Mouse (Mus musculus): ENCODE results near the gene Ppt2.

The Ppt2 gene

DNA sequence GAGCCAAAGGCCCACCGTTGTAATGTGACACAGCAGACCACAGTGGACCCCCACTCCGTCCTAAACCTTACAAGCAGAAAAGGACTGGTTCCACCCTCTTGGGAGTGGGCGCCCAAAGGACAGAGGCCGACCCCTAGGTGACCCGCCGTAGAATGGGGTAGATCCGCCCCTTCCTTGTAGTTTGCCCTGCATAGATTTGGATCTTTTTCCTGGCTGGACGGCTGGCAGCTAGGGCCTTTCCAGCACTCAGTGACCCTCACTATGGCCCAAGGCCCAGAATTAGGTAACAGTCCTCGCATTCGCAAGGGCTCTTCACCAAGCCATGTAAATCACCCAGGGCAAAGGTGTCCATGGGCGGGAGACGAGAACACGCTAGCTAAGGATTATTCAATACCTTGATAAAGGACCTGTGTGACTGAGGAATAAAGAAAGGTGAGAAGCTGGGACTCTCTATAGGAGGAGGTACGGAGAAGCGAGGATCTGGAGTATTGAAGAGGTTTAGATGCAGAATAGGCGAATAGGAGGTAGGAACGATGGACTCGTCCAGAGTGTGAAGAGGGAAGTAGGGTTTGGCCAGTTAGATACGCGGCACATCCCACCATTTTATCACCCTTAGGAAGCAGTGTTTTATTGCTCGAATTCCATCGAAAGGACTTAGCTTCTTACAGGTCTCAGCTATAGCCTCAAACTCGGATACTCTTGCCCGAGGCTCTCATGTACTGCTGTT is 23.6 kb downstream of the Ppt2 start:
- DNase-seq, result no peak

DNA sequence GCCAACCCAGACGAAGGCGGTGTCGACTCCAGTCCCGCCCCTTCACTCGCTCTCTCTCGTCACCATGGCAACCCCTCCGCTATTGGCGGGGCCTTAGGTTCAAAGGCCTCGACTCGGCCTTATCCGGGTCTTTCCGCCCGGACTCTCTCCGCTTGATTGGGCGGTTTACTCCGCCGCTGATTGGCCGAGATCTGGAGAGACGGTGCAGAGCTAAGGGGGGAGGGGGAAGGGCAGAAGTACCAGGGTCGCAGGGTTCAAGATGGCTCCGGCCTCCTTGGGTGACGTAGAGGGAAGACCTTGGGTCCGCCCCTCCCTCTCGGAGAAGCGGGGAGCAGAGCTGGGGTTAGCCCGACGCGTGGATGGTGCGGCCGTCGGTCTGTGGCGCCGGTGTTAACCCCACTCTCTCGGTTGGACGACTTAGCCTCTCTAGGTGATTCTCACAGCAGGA is 24.2 kb downstream of the Ppt2 start, which contains the start of gene Agpat1:
Gene Agpat1 (plus strand): TSS at position 202 of the 448 bp plus-strand sequence.
- peak; percentile 97 for DNase-seq

DNA sequence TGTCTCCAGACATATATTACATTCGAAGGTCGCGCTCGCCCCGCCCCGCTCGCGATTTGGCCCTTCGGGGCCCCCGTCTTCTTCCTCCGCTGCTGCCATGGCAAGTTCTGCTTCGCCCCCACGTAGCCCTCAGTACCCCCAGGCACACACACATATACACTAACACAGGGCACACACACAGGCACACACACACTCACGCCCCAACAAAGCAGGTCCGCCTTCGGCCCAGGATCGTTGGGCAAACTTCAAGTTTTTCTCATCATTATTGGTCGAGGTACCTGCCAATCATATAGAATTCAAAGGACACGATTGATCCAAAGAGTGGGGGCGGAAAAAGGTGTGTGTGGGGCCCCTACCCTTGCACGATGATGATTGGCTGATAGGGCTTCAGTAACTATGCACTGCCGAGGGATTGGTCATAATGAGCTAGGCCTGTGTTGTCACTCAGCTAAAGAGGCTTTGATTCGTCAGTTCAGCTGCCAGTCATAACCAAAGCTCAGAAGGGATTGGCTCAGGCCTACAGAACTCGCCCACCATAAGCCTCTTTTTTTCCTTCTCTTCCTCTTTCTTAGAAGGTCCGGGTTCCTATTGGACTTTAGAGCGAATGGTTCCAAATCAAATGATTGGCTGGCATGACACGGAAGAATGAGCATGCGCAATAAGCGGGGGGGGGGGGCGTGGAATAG is 24.8 kb downstream of the Ppt2 start, which contains the start of gene Rnf5:
Gene Rnf5 (minus strand): TSS at position 316 of the 686 bp plus-strand sequence.
- DNase-seq, result peak; percentile 97

DNA sequence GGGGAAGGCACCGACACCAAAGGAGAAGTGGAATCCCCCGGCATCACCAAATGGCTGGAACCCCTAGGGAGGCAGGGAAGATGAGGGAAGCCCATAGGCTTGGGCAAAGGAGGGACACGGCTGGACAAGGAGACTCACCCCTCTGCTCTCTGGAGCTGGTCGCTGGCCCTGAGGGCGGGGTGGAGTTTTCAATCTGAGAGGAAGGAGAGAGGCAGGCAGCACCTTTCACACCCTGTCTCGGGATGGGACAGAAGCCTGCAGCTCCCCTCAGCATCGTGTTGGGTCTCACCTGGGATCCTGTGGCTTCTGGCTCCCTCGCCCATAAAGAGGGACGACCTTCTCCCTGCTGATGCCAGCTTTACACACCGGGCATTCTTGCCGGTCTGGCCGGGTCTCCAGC is 26.5 kb downstream of the Ppt2 start:
- DNase-seq, result no peak

DNA sequence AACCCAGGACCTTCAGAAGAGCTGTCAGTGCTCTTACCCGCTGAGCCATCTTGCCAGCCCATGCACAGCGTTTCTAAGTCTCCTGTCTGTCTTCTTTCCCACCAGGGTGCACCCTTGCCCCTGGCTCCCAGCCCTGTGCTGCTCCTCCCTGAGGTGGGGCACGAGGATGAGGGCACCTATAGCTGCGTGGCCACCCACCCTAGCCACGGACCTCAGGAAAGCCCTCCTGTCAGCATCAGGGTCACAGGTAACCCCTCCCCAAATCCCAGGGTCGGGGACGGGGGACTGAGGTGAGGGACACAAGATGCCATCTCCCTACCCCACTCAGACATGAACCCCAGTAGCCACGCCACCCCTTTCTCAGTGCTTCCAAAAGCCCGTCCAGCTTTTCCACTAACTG is 28.4 kb downstream of the Ppt2 start:
- no peak for DNase-seq

DNA sequence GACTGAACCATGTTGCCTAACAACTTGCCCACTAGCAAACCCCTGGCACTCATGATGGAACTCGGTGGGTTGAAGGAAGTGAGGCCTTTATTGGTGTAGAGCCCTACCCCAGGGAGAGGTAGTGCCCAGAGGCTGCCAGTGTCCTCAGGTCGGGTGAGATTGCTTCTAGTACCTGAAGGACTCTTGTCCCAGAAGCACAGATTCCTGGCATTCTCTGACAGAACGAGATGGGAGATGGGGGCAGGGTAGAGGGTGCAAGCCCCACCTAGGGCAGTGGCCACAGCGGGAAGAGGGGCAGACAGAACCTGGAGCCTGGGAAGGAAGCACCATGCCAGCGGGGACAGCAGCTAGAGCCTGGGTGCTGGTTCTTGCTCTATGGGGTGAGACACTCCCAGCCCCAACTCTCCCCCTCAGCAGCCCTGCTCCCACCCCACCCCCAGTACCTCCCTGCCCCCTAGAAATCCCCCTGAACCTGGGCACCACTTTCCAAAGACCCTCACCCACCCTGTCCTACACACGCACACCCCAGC is 30.7 kb downstream of the Ppt2 start, which contains the start of gene Ager:
Gene Ager (plus strand): TSS at position 297 of the 530 bp plus-strand sequence.
- DNase-seq, result no peak

DNA sequence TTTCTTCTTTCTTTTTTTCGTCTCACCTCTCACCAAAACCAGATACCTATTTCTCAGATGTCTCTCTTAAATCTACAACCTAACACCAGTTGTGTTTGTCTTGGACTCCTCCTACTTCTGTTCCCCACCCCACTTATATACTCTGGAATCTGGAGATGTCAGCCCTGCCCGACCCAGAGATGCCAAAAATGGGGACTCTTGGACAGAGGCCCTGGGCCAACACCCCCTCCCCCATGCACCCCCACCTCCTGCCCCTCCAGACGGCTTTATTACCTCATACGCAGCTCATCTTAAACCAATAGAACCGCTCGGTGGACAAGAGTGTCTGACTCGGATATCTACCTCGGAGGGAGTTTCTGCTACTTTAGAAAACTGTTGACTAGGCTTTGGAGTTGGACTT is 32.2 kb downstream of the Ppt2 start:
- DNase-seq, result no peak

DNA sequence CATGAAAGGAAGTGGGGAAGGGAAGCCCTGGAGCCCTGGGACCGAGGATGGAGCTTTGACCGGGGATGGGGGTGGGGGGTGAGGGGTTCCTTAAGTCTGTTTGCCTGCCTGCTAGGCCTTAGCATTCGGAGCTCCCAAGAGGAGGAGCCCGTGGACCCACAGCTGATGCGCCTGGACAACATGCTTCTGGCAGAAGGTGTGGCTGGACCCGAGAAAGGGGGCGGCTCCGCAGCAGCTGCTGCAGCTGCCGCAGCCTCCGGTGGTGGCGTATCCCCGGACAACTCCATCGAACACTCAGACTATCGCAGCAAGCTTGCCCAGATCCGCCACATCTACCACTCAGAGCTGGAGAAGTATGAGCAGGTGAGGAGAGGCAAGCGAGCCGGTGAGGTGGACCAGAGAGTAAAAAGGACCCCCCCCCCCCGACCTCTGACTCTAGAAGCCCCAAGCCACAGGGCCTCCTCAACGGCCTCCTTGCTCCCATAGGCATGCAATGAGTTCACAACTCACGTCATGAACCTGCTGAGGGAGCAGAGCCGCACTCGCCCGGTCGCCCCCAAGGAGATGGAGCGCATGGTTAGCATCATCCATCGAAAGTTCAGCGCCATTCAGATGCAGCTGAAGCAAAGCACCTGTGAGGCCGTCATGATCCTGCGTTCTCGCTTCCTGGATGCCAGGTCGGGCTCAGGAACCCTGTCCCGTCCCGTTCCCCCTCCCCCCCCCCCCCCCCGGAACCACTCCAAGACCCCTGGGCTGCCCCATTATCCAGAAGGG is 34.4 kb downstream of the Ppt2 start:
- no peak for DNase-seq

DNA sequence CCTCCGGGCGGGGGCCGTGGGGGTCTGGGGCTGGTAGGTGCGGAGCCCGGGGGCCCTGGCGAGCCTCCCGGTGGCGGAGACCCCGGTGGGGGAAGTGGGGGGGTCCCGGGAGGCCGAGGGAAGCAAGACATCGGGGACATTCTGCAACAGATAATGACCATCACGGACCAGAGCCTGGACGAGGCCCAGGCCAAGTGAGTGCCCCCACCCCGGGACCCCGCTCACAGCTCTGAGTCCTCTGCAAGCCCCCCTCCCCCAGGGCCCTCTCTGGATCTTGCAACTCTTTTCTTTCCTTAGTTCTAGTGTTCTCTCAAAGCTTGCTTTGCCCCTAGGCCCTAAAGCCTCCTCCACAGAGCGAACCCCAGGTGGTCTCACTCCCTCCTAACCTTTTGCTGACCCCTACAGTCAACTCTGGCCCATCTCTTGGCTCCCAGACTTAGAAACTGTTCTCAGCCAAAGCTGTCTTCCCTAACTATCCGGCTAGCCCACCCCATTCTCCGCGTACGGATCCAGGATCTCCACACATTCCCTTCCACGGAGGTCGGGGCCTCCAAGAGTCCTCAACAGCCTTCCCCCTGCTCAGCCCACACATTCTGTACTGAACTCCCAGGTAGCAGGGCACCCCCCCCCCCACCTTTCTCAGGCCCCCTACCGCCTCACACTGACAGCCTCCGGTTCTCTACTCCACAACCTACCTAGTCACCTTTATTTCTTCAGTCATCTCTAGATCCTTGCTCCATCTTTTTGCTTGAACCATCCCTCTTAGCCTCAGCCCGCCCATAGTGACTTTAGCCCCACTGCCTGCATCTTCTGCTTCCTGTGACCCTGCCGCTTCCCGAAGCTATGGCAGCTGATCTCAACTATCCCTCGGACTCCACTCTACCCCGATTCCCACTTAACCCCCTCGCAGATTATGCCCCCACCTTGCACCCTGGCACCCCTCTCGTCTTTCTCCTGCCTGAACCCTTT is 35.4 kb downstream of the Ppt2 start:
- no peak for DNase-seq

DNA sequence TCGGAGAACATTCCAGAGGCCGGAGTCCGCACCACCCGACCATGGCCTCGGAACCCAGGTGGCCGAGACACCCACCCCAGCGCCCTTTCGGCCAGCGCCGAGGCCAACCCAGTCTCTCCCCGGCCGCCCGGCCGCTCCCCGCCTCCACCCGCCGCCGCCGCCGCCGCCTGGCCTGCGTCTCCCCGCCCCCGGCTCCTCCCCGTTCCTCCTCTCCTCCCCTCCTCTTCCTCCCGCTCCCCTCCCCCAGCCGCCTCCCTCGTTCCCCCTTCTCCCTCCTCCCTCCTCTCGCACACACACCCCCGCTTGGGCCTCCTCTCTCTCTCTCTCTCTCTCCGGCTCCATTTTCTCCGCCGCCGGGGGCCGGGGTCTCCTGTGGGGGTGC is 36.3 kb downstream of the Ppt2 start:
- peak; percentile 83 for DNase-seq

DNA sequence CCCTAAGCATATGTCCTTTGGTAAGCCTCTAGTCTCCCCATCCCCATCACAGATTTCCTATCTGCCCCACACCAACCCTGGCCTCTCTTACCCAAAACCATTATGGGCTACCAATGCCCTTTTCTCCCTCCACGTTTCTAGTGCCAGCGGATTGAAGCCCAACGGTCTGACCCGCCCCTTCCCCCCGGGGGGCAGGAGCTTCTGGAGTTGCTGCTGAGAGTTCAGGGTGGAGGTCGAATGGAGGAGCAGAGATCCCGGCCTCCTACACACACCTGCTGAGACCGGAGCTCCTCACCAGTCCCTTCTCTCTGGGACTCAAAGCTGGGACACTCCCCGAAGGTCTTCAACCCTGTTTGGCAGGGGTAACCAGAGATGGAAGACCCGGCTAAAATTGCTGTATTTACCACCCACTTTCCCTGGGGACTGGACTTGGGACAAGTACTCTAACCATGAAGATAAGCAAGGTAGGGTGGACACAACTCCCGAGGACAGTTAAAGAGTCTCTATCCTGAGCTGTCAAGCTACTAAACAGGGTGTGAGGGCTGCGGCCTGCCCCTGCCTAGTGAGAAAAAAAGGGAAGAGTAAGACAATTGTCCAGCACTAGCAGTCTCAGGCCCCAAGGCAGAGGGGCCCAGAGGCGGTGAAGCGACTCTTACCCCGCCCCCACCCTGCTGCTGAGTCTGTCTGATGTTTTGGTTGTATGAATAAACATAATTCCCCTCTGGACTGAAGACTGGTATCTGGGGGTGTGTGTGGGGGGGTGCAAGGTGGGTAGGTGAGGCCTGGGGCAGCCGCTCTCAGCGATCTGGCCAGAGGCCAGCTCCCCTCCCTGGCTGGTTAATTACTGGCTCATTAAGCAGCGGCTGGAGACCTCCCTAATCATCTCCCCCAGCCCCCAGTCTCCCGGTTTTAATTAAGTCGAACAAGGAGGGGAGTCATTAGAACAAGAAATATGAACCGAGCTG is 37.0 kb downstream of the Ppt2 start, which contains the start of gene Pbx2:
Gene Pbx2 (plus strand): TSS at position 238 of the 965 bp plus-strand sequence.
- DNase-seq, result no peak

DNA sequence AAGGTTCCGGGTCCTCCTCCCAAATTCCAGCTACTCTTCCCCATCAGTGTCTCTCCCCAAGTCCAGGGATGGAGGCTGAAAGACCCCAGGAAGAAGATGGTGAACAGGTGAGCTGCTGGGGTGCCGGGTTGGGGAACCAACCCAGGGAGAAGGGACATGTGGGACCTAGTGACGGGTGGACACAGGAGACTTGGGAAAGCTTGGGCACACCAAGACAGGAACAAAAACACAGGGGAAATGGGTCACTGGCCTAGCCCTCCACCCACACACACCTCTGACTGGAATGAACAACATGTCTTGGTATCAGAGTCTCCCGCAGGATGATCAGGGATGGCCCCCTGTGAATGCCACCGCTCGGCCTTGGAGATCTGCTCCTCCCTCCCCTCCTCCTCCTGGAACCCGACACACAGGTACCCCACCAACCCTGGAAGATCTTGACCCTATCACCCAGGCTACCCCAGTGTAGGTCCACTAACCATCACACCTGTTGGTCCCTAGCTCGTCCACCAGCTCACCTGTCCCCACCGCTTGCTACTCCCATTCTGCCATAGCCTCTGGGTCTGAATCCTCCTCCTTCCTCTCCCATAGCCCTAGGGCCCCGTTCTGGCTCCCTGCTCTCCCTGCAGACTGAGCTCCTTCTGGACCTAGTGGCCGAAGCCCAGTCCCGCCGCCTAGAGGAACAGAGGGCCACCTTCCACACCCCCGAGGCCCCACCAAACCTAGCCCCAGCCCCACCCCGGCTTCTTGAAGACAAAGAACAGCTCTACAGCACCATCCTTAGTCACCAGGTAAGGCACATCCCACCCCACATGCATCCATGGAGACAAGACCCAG is 37.9 kb downstream of the Ppt2 start:
- DNase-seq, result no peak

DNA sequence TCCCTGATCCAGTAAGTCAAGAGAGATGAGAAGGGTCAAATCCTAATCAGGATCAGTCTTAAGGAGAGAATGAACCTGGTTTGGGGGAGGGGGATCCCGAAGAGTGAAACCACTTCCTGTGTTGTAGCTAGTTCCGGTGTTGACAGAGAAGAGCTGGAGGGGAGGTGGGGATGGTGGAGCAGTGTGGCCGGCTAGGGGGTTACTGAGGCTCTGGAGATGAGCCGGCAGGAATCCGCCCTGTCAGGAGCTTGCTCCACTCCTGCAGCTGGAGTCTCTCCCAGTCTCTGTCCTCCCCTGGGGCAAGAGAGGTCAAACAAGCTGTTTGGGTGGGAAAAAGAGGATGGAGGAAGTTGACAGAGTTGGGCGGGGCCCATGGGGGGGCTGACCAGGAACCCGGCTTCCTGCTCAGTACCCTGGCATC is 38.6 kb downstream of the Ppt2 start, which contains the start of gene Gpsm3:
Gene Gpsm3 (plus strand): TSS at position 126 of the 421 bp plus-strand sequence.
- DNase-seq, result no peak

DNA sequence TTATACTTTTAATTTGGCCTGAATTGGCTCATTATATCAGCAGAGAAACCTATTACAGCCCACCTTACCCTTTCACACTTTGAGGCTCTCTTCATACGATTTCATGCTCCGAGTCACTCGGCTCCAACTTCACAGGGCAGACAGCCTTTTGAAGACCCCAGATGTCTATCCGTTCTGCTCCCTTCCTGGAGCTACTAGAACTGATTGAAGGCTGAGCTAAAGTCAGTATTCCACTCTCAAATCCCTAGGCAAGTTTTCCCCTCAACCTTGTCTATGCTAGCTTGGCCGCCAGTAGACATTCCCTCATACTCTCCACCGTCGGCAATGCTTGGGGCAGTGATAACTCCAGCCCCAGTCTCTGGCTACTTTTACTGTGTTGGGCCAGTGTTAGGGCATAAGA is 39.1 kb downstream of the Ppt2 start:
- DNase-seq, result no peak

DNA sequence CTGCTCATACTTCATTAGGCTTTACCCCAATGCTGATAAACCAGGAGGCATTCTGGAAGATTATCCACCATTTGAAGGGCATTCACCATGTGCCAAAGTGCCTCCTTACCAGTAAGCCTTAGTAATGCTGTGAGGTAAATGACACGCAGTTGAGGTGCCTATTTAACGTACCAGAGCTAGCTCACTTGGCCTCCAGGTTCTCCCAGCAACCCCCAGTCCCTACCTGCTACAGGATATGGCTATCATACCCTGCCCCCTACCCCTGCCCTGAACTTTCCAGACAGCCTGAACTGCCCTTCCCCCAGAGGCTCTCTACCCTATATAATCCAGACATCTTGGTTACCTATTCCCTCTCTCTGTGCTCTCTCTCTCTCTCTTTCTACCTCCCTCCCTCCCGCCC is 39.5 kb downstream of the Ppt2 start:
- no peak for DNase-seq

DNA sequence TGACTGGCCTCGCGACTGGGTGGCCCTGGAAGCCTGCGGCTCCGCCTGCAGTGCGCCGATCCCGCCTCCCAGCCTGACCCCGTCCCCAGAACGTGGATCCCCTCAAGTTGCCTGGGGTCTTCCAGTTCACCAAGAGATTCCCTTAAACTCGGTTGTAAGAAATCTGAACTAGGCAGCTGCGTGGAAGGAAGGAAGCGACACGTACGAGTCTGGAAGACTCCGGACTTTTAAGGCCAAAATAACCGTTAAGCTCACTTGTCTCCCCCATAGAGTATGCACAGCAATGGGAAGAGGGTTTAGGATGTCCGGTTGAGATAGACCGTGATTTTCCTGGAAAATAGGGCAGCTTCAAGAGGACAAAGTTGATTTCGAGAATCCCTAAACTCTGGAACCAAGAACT is 40.5 kb downstream of the Ppt2 start:
- DNase-seq, result no peak

DNA sequence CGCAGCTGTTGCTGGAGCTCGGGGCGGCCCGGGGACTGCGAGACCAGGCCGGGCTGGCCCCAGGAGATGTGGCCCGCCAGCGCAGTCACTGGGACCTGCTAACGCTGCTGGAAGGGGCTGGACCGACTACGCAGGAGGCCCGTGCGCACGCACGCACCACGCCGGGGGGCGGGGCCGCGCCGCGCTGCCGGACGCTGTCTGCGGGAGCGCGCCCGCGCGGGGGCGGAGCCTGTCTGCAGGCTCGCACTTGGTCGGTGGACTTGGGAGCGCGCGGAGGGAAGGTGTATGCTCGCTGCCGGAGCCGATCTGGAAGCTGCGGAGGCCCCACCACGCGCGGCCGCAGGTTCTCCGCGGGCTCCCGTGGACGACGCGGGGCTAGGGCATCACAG is 40.9 kb downstream of the Ppt2 start:
- DNase-seq, result peak; percentile 100

DNA sequence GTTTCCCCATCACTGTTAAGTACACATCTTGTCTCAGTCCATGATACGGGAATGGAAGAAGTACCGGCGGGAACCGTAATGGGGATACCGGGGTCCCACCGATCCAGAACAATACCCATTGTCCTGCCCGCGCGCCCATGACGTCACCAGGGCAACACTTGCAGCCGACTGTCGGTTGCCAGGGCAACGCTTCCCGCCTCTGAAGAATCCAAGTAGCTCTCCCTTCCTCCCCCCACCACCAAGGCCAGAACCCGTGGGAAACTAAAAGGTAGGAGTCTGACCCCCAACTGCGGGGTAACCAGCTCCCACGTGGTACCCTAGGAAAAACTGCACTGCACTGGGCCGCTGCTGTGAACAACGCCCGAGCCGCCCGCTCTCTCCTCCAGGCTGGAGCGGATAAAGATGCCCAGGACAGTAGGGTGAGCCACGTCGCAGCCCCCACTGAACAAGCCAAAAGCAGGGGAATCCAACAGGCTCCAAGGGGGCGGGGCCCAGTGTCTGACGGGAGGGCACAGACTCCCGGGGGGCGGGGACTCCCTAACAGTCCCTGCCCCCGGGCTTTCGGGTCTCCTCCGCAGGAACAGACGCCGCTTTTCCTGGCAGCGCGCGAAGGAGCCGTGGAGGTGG is 41.4 kb downstream of the Ppt2 start:
- DNase-seq, result peak; percentile 86

Measured in right cerebral cortex, postnatal 25 days (tissue).